In the genomic region with DNA sequence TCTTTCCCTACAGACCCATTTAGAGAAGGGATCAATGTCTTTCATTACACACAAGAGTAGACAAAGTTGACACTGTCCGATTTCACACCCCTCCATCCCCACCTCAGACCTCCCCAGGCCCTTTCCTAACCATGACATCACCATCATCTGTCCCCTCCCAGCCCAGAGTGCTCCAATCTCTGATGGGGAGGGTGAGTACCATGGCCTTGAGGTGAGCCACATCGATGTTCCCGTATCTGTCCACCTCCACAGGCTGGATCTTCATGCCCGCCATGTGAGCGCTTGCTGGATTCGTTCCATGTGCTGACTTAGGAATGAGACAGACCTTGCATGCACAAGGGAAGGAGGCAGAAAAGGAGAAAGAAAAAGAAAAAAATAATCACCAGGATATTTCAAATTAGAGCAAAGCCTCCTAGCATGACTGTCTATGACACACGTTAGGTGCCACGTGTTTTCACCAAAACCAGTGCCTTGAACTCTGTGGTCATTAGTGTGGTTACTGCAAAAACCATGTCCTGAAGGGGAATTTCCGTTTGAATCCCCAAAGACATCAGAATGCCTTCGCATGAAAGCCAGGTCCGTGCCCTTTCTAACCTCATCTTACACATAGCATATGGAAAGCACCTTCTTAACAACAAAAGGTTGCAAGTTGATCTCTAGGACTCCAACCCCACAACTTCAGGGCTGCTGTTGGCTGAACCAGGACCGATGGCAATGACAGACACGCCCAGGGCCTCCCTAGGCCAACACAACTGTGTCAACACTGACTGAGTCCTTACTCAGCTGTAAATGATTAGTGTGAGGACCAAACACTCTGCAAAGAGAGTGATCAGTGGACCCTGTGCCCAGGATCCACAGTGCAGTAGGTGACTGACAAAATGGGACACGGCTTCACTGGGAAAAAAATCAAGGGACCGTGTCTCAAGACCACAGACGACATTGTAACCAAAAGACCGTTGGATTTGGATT, we compare ENCODE assay signal across 8 mouse cellular contexts. TPM values are rescaled to one million over a fixed set of nuclear protein-coding genes. Genes with fewer than 3 reads are reported as not detected.
A peak's percentile ranks its signal among the peaks of the same experiment; 100 is the strongest.
DNase-seq lines count a peak whose midpoint lies in the region; ATAC-seq and TF ChIP-seq lines count a peak whose summit lies in the region.

No protein-coding gene starts in this region.

- no peak overlapping the region for H3ac ChIP-seq in C2C12 (ENCODE audit: control insufficient read depth, insufficient read length, low read depth)

- H3K27ac ChIP-seq in hindbrain, postnatal 0 days = peak overlapping the region; percentile 68
- H3K27ac ChIP-seq in midbrain, embryonic 13.5 days = peak overlapping the region; percentile 87

- no peaks in the 10 kb centered on the region for H3K79me2 ChIP-seq in C2C12 (ENCODE audit: control insufficient read depth, insufficient read depth)

- no peak for TF ChIP-seq CTCF in C2C12 (IDR thresholded peaks at IDR 0.05; ENCODE audit: control insufficient read depth, insufficient read depth, insufficient read length)
- TF ChIP-seq CTCF in hindbrain, postnatal 0 days (IDR thresholded peaks at IDR 0.05; ENCODE audit: low read depth) = no peak

- no peak overlapping the region for H3K9ac ChIP-seq in hindbrain, postnatal 0 days (replicated peaks; ENCODE audit: low read length)
- H3K9ac ChIP-seq in midbrain, embryonic 13.5 days (replicated peaks) = no peak overlapping the region; the same call in 1 of the 2 replicates

- H3K4me2 ChIP-seq in hindbrain, postnatal 0 days (ENCODE audit: low read depth, low read length) = no peak overlapping the region
- H3K4me2 ChIP-seq in midbrain, embryonic 13.5 days (replicated peaks) = peak overlapping the region; percentile 25

- H3K27me3 ChIP-seq in C2C12 (ENCODE audit: control insufficient read depth, insufficient read depth, insufficient read length) = no peaks in the 10 kb centered on the region
- H3K27me3 ChIP-seq in hindbrain, postnatal 0 days (ENCODE audit: insufficient read depth, low read length) = no peaks in the 10 kb centered on the region
- H3K27me3 ChIP-seq in midbrain, embryonic 13.5 days = no peaks in the 10 kb centered on the region

- no peaks in the 10 kb centered on the region for H3K9me3 ChIP-seq in hindbrain, postnatal 0 days (ENCODE audit: low read length)
- H3K9me3 ChIP-seq in midbrain, embryonic 13.5 days = no peaks in the 10 kb centered on the region

- no peak for DNase-seq in frontal cortex, postnatal 25 days (ENCODE audit: low spot score in 2 of 2)
- peak; percentile 31 for DNase-seq in hindbrain, postnatal 0 days (ENCODE audit: low spot score)
- no peak for DNase-seq in testis, postnatal 10 days (ENCODE audit: low spot score)
- DNase-seq in thymus, postnatal 25 days = no peak
- no peak for DNase-seq in layer of hippocampus, adult 9-11 months

- no peak overlapping the region for H3K4me3 ChIP-seq in C2C12 (ENCODE audit: insufficient read depth, poor library complexity, severe bottlenecking)
- no peak overlapping the region for H3K4me3 ChIP-seq in hindbrain, postnatal 0 days (ENCODE audit: low read length)
- H3K4me3 ChIP-seq in midbrain, embryonic 13.5 days (replicated peaks) = no peak overlapping the region

- peak; percentile 35 for ATAC-seq in frontal cortex, adult (ENCODE audit: low TSS enrichment)
- peak; percentile 42 for ATAC-seq in hindbrain, postnatal 0 days
- peak; percentile 49 for ATAC-seq in midbrain, embryonic 13.5 days

- 74% methylated on average over 17 of the region's 17 CpGs for WGBS in hindbrain, postnatal 0 days
- WGBS in midbrain, embryonic 13.5 days = 78% methylated on average over 17 of the region's 17 CpGs

- no peaks in the 10 kb centered on the region for H3K79me3 ChIP-seq in C2C12 (ENCODE audit: low read depth)

- no peaks in the 10 kb centered on the region for H3K36me3 ChIP-seq in C2C12 (ENCODE audit: control insufficient read depth, insufficient read depth)
- H3K36me3 ChIP-seq in hindbrain, postnatal 0 days (ENCODE audit: insufficient read depth, low read length) = no peaks in the 10 kb centered on the region
- no peaks in the 10 kb centered on the region for H3K36me3 ChIP-seq in midbrain, embryonic 13.5 days

- 0 out of 2 replicates have a peak, but pooled peaks cover 5% of the 10 kb centered on the region for H3K4me1 ChIP-seq in hindbrain, postnatal 0 days (ENCODE audit: insufficient read depth, low read length)
- H3K4me1 ChIP-seq in midbrain, embryonic 13.5 days (replicated peaks) = peaks cover 69% of the 10 kb centered on the region

TF ChIP-seq in C2C12, 6 proteins besides CTCF, POLR2A, EP300 and RAD21:
- TF ChIP-seq USF1 (IDR thresholded peaks at IDR 0.05; ENCODE audit: low read depth) (no peak), CEBPB (IDR thresholded peaks at IDR 0.05; ENCODE audit: low read depth) (no peak), FOSL1 (IDR thresholded peaks at IDR 0.05; ENCODE audit: insufficient read depth, low read length, poor library complexity, severe bottlenecking) (no peak), MYOG (IDR thresholded peaks at IDR 0.05; ENCODE audit: control insufficient read depth, extremely low read depth, insufficient read length) (no peak), MAX (IDR thresholded peaks at IDR 0.05) (peak; percentile 71), MYOD1 (IDR thresholded peaks at IDR 0.05; ENCODE audit: control insufficient read depth, insufficient read length, low read depth) (peak; percentile 86)

RNA-seq across cellular contexts. Expression of a gene that starts 56.6 kb away (rescaled TPM):
- 0.43 TPM for polyA plus RNA-seq in C2C12 (2012; fragmentation: generic; extraction: Trizol)
- 15.9 and 16.6 TPM in 2 replicates for total RNA-seq in hindbrain, postnatal 0 days (2014; rRNA removed)
- polyA plus RNA-seq in hindbrain, postnatal 0 days (2015; fragmentation: Nextera tagmentation; extraction: Ambion mirVana) = 8.5 and 8.7 TPM in 2 replicates
- polyA plus RNA-seq in midbrain, embryonic 13.5 days (2015; fragmentation: Nextera tagmentation; extraction: Ambion mirVana) = 10.6 and 11.4 TPM in 2 replicates
